Mouse (Mus musculus): ENCODE measurements around the gene Abhd16b. TPM values are rescaled to one million over a fixed set of nuclear protein-coding genes. Genes with fewer than 3 reads are reported as not detected.
A peak's percentile ranks its signal among the peaks of the same experiment; 100 is the strongest.
"Not testable (repeated sequence)": the region's sequence is repeated elsewhere in the genome, so short reads cannot be mapped to it uniquely, and the experiment has no call there.

The Abhd16b gene
- polyA plus RNA-seq, 1 experiment from 2014 or later, result not detected

DNA sequence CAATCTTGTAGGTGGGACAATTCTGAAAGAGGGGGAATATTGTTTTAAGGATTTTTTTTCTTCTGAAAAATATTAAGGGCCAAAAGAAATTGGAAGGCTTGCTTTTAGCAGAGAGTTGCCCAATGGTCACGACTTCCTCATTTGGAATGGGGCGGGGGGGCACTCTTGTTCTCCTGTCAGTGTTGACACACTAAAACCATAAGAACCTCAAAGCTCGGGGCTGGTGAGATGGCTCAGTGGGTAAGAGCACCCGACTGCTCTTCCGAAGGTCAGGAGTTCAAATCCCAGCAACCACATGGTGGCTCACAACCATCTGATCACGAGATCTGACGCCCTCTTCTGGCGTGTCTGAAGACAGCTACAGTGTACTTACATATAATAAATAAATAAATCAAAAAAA is 2.8 kb downstream of the Abhd16b start:
- DNase-seq (ENCODE audit: low spot score); H3K4me1 ChIP-seq (ENCODE audit: control insufficient read depth, insufficient read depth, low read length); H3K4me2 ChIP-seq (ENCODE audit: low read depth); H3K27ac ChIP-seq (ENCODE audit: low read depth, low read length); ATAC-seq (ENCODE audit: insufficient read depth, low FRiP score, low TSS enrichment); H3K9me3 ChIP-seq (ENCODE audit: control insufficient read depth, low read length); H3K27me3 ChIP-seq (ENCODE audit: control insufficient read depth, insufficient read depth, low read length); H3K4me3 ChIP-seq (ENCODE audit: low read depth, low read length); H3K36me3 ChIP-seq (ENCODE audit: control insufficient read depth, insufficient read depth, low read length); H3K9ac ChIP-seq (ENCODE audit: low read length): not testable (repeated sequence)
- WGBS, result 65% methylated on average over 8 of the region's 8 CpGs

- Histone ChIP-seq H3K36me3 (ENCODE audit: control insufficient read depth, insufficient read depth, low read length) (peaks cover under 1% of the 10 kb centered on the region), H3K4me1 (ENCODE audit: control insufficient read depth, insufficient read depth, low read length) (peaks cover 8% of the 10 kb centered on the region), H3K27ac (ENCODE audit: low read depth, low read length) (0 out of 2 replicates have a peak overlapping the region, but pooled peaks have one; percentile 54), H3K27me3 (ENCODE audit: control insufficient read depth, insufficient read depth, low read length) (no peaks in the 10 kb centered on the region), H3K4me3 (ENCODE audit: low read depth, low read length) (peak overlapping the region; percentile 94), H3K9me3 (ENCODE audit: control insufficient read depth, low read length) (no peaks in the 10 kb centered on the region), H3K4me2 (ENCODE audit: low read depth) (peak overlapping the region; percentile 96), H3K9ac (ENCODE audit: low read length) (peak overlapping the region; percentile 57)
- WGBS, result 10% methylated on average over 8 of the region's 8 CpGs
- peak; percentile 71 for DNase-seq (ENCODE audit: low spot score)
- ATAC-seq (ENCODE audit: insufficient read depth, low FRiP score, low TSS enrichment), result peak; percentile 56
Observed at GRCm38 (mm10) chr2:181496281-181496680, 3.3 kb downstream of the Abhd16b start.

GRCm38 (mm10) chr2:181496831-181497547 is 4.0 kb downstream of the Abhd16b start, which contains the start of gene Tpd52l2:
Gene Tpd52l2, plus strand, starts transcription at chr2:181497142.
- peak; percentile 97 for ATAC-seq (ENCODE audit: insufficient read depth, low FRiP score, low TSS enrichment)
- 0% methylated on average over 45 of the region's 46 CpGs for WGBS

DNA sequence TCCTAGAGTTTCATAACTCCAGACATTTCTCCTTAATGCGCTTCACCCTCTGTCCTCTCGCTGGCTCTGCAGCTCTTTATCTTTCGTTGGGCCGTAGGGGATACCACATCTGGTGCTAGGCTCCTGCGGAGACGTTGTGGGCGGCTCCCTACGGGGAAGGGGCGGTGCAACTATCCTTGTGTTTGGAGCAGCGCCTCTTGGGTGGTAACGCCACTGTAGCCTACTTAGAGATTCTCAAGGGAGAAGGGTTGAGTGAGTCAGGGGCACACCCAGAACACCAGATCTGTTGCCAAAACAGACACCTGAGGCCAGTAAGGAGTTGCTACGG is 4.5 kb downstream of the Abhd16b start:
- H3K4me1 ChIP-seq (ENCODE audit: control insufficient read depth, insufficient read depth, low read length), result peaks cover 8% of the 10 kb centered on the region
- H3K36me3 ChIP-seq (ENCODE audit: control insufficient read depth, insufficient read depth, low read length), result peaks cover 5% of the 10 kb centered on the region
- H3K4me2 ChIP-seq (ENCODE audit: low read depth), result peak overlapping the region; percentile 96
- ATAC-seq (ENCODE audit: insufficient read depth, low FRiP score, low TSS enrichment), result peak; percentile 39; the same call in 1 of the 2 replicates
- 0% methylated on average over 12 of the region's 12 CpGs for WGBS
- DNase-seq (ENCODE audit: low spot score), result no peak
- no peaks in the 10 kb centered on the region for H3K9me3 ChIP-seq (ENCODE audit: control insufficient read depth, low read length)
- H3K27ac ChIP-seq (ENCODE audit: low read depth, low read length), result peak overlapping the region; percentile 83; the same call in 1 of the 2 replicates
- H3K9ac ChIP-seq (ENCODE audit: low read length), result peak overlapping the region; percentile 94
- H3K27me3 ChIP-seq (ENCODE audit: control insufficient read depth, insufficient read depth, low read length), result no peaks in the 10 kb centered on the region
- H3K4me3 ChIP-seq (ENCODE audit: low read depth, low read length), result peak overlapping the region; percentile 94

More at GRCm38 (mm10) chr2:181496831-181497547, 4.0 kb downstream of the Abhd16b start, which contains the start of gene Tpd52l2:
- peak; percentile 94 for DNase-seq (ENCODE audit: low spot score)
- Histone ChIP-seq H3K4me2 (ENCODE audit: low read depth) (peak within 1 kb of the TSS; percentile 96), H3K27ac (ENCODE audit: low read depth, low read length) (peak within 1 kb of the TSS; percentile 83; the same call in 1 of the 2 replicates), H3K9me3 (ENCODE audit: control insufficient read depth, low read length) (no peaks in the 10 kb centered on the region), H3K36me3 (ENCODE audit: control insufficient read depth, insufficient read depth, low read length) (peaks cover 5% of the 10 kb centered on the region), H3K4me1 (ENCODE audit: control insufficient read depth, insufficient read depth, low read length) (peaks cover 8% of the 10 kb centered on the region), H3K27me3 (ENCODE audit: control insufficient read depth, insufficient read depth, low read length) (no peaks in the 10 kb centered on the region), H3K4me3 (ENCODE audit: low read depth, low read length) (peak within 1 kb of the TSS; percentile 94), H3K9ac (ENCODE audit: low read length) (peak within 1 kb of the TSS; percentile 94)

- WGBS, result 77% methylated on average over 4 of the region's 4 CpGs
- Histone ChIP-seq H3K9ac (ENCODE audit: low read length) (no peak overlapping the region), H3K4me1 (ENCODE audit: control insufficient read depth, insufficient read depth, low read length) (peaks cover 8% of the 10 kb centered on the region), H3K9me3 (ENCODE audit: control insufficient read depth, low read length) (no peaks in the 10 kb centered on the region), H3K27ac (ENCODE audit: low read depth, low read length) (no peak overlapping the region), H3K4me3 (ENCODE audit: low read depth, low read length) (no peak overlapping the region), H3K36me3 (ENCODE audit: control insufficient read depth, insufficient read depth, low read length) (peaks cover 5% of the 10 kb centered on the region), H3K27me3 (ENCODE audit: control insufficient read depth, insufficient read depth, low read length) (no peaks in the 10 kb centered on the region), H3K4me2 (ENCODE audit: low read depth) (no peak overlapping the region)
- no peak for DNase-seq (ENCODE audit: low spot score)
- no peak for ATAC-seq (ENCODE audit: insufficient read depth, low FRiP score, low TSS enrichment)
Observed at GRCm38 (mm10) chr2:181498644-181499043, 5.6 kb downstream of the Abhd16b start.

GRCm38 (mm10) chr2:181509191-181509590 is 16.2 kb downstream of the Abhd16b start:
- ATAC-seq (ENCODE audit: insufficient read depth, low FRiP score, low TSS enrichment), result no peak
- Histone ChIP-seq H3K9me3 (ENCODE audit: control insufficient read depth, low read length) (no peaks in the 10 kb centered on the region), H3K27me3 (ENCODE audit: control insufficient read depth, insufficient read depth, low read length) (no peaks in the 10 kb centered on the region), H3K4me1 (ENCODE audit: control insufficient read depth, insufficient read depth, low read length) (no peaks in the 10 kb centered on the region), H3K27ac (ENCODE audit: low read depth, low read length) (no peak overlapping the region), H3K9ac (ENCODE audit: low read length) (no peak overlapping the region), H3K4me2 (ENCODE audit: low read depth) (no peak overlapping the region), H3K4me3 (ENCODE audit: low read depth, low read length) (no peak overlapping the region), H3K36me3 (ENCODE audit: control insufficient read depth, insufficient read depth, low read length) (peaks cover 15% of the 10 kb centered on the region)
- WGBS, result 79% methylated on average over 2 of the region's 2 CpGs
- DNase-seq (ENCODE audit: low spot score), result no peak

- Histone ChIP-seq H3K36me3 (ENCODE audit: control insufficient read depth, insufficient read depth, low read length) (peaks cover 21% of the 10 kb centered on the region), H3K27me3 (ENCODE audit: control insufficient read depth, insufficient read depth, low read length) (no peaks in the 10 kb centered on the region), H3K9me3 (ENCODE audit: control insufficient read depth, low read length) (no peaks in the 10 kb centered on the region), H3K4me2 (ENCODE audit: low read depth) (no peak overlapping the region), H3K4me3 (ENCODE audit: low read depth, low read length) (no peak overlapping the region), H3K27ac (ENCODE audit: low read depth, low read length) (no peak overlapping the region), H3K4me1 (ENCODE audit: control insufficient read depth, insufficient read depth, low read length) (no peaks in the 10 kb centered on the region), H3K9ac (ENCODE audit: low read length) (no peak overlapping the region)
- no peak for ATAC-seq (ENCODE audit: insufficient read depth, low FRiP score, low TSS enrichment)
- DNase-seq (ENCODE audit: low spot score), result no peak
- 94% methylated on average over 8 of the region's 8 CpGs for WGBS
Observed at GRCm38 (mm10) chr2:181511231-181511630, 18.2 kb downstream of the Abhd16b start.

DNA sequence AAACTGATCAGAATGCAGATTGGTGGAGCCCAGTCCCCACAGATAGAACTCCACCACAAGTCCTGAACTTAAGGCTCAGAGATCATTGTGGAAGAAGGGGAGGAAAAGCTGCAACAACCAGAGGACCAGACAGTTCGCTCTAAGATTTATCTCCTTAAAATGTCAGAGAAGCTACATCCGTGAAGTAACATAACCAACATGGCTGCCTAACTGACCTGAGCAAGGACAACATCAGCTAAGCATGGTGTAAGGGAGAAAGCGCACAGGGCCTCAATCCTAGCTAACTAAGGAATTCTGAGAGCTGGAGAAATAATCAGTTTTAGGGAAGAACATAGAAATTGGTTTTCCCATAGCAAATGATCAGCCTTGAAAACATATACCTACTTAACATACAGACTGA is 26.2 kb downstream of the Abhd16b start:
- peaks cover 15% of the 10 kb centered on the region for H3K4me1 ChIP-seq (ENCODE audit: control insufficient read depth, insufficient read depth, low read length)
- 71% methylated on average over 3 of the region's 3 CpGs for WGBS
- peaks cover 12% of the 10 kb centered on the region for H3K36me3 ChIP-seq (ENCODE audit: control insufficient read depth, insufficient read depth, low read length)
- no peaks in the 10 kb centered on the region for H3K9me3 ChIP-seq (ENCODE audit: control insufficient read depth, low read length)
- H3K9ac ChIP-seq (ENCODE audit: low read length), result peak overlapping the region; percentile 93
- H3K27ac ChIP-seq (ENCODE audit: low read depth, low read length), result peak overlapping the region; percentile 96
- ATAC-seq (ENCODE audit: insufficient read depth, low FRiP score, low TSS enrichment) (no peak), DNase-seq (ENCODE audit: low spot score) (no peak)
- H3K4me2 ChIP-seq (ENCODE audit: low read depth), result peak overlapping the region; percentile 63
- no peaks in the 10 kb centered on the region for H3K27me3 ChIP-seq (ENCODE audit: control insufficient read depth, insufficient read depth, low read length)
- peak overlapping the region; percentile 94 for H3K4me3 ChIP-seq (ENCODE audit: low read depth, low read length)

Data from neural tube, embryonic 11.5 days (tissue).